Mouse (Mus musculus) kidney, adult 2 months (tissue): ENCODE measurements at regions not wholly inside any gene's neighbourhood (a gene's known extent, or its start where the extent isn't known, plus 50 kb on each side); places are given as distances from the start of the nearest gene placed in this dataset.

Experiments
- CTCF ChIP-seq: fragments of 200-500 bp; conservative IDR thresholded peaks from 2 replicates; pipeline ENCODE4 v1.5.1; 2011; ENCODE audit warnings: low read depth, mild to moderate bottlenecking, control low read depth, low read length, moderate library complexity, mixed read lengths; ENCODE audit not compliant: insufficient read depth, insufficient read length
- POLR2A ChIP-seq: fragments of 200-500 bp; IDR thresholded peaks from one replicate; pipeline ENCODE4 v1.6.1; 2011; ENCODE audit warnings: low read depth, low read length, control low read depth

DNA sequence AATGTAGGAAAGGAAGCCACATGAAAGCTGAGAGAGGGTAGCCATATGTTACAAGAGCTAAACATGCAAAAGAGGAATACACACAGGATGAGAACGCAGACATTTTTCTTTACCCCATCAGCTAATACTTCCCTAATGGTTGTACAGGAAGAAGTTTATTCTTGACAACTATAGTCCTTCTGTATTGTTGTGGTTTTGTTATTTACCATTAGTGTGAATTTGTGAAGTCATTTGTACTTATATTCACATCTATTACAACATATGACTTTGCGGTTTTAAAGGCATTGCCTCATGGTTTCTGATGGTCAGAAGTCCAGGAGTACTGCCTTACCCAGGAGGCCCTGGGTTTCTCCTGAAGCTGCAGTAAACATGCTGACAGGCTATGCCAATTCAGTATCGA lies 120.1 kb upstream of the Btg1 start:
- TF ChIP-seq CTCF (no peak), POLR2A (no peak)
